Mouse (Mus musculus) retina, postnatal 7 days (tissue): ENCODE results near the gene Mthfd1.
"Not testable (repeated sequence)": the region's sequence is repeated elsewhere in the genome, so short reads cannot be mapped to it uniquely, and the experiment has no call there.

ENCODE experiments used
- DNase-seq: peaks from one replicate; pipeline ENCODE4 v3.0.0-alpha.2; 2012; ENCODE audit warnings: low read depth, low spot score

Gene Mthfd1

DNA sequence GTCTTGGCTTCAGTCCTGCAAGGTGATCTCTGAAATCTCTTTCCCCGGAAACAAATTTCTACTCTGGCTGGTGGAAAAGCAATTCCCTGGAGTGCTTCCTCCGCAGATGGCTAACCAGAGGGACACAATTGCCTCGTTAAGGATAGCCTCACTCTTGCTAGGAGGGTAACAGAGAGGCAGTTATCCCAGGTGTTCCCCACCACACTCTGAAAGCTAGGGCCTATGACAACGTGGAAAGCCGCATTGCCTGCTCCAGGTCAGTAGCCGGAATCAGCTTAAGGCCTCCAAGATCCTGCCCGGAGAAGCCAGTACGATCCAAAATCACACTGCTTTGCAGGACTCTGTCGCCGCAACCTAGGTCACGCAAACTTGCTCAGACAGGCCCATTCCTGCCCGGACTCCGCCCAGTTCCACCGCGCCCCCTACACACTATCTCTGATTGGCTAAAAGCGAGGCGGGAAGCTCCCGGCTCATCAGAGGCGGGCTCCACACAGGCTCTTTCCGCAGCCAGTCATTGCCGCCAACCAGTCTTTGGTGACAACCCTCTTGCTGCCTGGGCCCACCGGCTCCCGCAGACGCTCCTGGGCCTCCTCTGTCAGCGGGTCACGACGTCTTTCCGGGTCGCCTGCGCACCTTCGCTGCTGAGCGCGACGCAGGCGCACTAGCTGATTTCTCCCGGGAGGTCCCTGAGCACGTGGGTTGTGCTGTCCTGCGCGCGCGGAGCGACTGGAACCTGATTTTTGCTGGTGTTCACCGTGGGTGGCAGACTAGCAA lies at the start of gene Mthfd1:
Mthfd1 (plus strand) TSS at position 574 of the 774 bp plus-strand sequence.
- DNase-seq, result peak; percentile 84

DNA sequence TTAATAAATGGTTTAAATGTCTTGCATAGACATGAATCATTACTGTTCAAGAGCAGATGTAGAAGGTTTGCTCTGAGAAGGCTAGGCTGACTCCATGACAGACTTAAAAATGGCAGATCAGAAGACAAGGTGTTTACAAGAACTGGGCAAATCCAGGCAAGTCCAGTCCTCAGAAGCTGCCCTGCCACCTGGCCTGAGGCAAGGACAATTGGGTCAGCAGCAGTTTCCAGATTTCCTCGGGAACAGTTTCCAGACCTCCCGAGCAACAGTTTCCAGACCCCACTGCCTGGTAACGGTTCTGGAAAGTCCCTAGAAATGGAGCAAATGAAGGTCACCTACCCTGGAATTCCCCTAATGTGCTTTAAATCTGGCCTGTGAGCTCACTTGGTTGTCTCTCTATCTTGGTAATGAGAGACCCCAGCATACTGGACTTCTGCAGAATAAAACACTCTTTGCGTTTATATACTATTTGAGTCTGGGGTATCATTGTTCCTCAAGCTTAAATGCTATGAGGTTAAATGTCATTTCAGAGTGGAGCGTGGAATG lies 45.6 kb upstream of the Mthfd1 start:
- DNase-seq, result no peak

DNA sequence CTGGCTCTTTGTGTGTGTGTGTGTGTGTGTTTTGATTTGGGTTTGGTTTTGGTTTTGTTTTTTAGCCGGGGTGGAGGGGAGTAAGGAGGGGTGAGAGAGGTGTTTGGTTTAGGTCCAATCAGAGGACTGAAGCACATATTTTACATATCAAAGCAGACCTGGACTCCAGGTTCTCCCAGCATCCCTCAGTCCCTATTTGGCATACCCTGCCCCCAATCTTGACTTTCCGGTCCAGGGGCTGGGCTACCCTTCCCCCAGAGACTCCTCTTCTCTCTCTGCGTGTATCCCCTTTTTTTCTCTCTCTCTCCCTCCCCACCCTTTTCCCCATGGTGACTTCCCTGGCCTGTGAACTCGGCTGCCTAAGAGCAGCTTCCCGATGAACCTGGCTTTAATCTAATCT lies 40.0 kb upstream of the Mthfd1 start:
- no peak for DNase-seq

DNA sequence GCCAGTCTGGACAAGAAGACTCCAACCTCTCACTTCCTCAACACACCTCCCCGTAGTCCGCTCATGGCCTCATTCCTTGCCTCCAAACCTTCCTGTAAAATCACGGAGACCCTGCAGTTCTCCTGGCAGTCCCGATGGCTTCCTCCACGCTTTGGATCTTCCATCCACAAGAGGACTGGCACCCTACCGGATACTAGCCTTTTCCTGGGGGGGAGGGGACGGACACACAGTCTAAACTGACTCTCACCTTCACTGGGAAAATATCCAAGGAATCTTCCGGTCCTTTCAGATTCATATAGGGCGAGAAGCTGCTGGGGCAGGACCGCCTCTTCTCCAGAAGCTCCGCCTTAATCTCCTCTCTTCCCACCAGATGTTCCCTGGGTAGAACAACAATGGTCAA lies 38.4 kb upstream of the Mthfd1 start:
- no peak for DNase-seq

DNA sequence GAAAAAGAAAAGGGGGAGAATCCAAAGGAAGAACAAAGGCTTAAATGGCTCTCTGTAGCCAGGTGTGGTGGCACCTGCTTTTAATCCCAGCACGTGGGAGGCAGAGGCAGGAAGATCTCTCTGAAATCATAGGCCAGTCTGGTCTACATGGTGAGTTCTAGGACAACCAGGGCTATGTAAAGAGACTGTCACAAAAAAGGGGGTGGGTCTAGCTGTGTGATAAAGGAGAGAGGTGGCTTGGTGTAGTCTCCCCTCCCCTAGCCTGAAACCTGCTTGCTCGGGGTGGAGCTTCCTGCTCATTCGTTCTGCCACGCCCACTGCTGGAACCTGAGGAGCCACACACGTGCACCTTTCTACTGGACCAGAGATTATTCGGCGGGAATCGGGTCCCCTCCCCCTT lies 33.0 kb upstream of the Mthfd1 start:
- DNase-seq, result not testable (repeated sequence)

DNA sequence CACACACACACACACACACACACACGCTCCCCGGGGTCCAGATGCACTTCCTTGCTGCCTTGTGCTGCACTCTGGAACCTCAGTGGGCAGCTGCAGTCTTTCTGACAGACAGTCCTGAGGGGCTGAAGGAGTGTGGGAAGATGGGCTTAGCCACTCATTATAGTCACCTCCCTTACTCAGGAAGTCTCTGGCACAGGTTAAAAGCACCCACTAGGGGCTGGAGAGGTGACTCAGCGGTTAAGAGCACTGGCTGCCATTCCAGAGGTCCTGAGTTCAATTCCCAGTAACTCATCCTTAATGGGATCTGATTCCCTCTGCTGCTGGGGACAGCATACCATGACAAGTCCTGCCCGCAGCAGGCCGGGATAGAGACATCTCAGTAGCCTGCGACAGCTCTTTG lies 24.5 kb upstream of the Mthfd1 start:
- no peak for DNase-seq

DNA sequence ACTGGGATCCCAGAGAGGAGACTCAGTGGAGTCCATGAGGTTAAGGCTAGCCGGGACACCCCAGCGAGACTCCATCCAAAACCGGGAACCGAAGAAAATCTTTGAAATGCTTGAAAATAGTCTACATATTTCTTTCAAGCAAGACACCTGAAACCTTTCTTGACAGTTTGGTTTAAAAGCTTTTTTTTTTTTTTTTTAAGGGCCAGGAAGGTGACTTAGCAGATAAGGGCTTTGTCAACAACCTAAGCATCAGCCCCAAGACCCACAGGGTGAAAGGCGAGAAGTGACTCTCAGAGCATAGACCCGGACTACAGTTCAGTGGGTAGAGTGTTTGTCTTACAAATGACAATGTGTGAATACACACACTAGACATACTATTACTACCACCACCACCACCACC lies 19.8 kb upstream of the Mthfd1 start:
- no peak for DNase-seq

DNA sequence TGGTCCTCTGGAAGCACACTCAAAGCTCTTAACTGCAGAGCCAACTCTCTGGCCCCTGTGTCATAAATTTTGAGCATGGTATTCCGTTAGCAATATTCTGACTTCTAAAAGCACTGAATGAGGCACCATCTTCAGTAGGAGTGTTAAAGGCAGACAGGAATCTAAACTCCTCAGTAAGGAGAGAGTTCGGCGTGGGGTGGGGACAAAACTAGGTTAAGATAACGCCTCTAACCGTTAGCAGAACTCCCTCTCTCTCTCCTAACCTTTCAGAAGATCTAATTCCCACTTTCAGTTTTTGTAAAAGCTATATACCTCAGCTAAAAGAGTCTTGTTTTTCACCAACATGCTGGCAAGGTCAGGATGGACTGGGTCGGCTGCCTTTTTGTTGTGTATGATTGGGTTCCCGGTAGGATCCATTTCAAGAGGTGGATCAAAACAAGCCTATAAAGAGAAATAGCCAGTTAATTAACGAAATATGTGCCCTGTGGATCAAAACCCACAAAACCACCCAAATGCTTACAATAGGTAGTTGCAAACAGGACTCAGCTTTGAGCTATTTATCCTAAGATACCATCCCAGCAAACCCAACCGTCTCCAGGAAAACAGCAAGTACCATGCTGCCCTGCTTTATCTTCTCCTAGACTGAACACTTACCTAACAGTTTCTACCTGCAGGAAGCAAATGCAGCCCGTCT lies 15.8 kb upstream of the Mthfd1 start:
- no peak for DNase-seq

DNA sequence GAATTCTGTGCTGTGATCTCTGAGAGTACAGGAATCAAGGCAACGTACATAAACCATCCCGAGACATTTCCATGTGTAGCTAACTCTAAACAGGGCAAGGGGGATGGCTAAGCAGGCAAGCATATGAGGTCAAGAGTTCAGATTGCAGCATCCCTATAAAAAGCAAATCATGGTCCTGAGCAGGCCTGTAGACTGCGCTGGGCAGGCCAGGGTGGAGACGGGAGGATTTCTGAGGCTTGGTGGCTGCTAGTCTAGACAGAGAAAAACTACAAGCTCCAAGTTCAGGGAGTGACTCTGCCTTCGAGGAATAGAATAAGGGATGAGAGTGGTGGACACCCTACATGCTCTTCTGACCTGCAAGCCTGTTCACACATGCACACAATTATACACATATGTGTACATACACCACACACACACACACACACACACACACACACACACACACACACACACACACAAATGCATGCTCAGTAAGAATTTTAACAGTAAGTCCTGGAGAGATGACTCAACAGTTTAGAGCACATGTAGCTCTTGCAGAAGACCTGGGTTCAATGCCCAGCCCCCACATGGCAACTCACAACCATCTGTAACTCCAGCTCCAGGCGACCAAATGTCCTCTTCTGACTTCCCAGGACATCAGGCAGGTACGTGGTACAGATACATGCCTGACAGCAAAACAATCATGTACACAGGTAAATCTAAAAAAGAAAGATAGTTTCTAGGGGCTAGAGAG lies 15.1 kb upstream of the Mthfd1 start:
- DNase-seq, result no peak

DNA sequence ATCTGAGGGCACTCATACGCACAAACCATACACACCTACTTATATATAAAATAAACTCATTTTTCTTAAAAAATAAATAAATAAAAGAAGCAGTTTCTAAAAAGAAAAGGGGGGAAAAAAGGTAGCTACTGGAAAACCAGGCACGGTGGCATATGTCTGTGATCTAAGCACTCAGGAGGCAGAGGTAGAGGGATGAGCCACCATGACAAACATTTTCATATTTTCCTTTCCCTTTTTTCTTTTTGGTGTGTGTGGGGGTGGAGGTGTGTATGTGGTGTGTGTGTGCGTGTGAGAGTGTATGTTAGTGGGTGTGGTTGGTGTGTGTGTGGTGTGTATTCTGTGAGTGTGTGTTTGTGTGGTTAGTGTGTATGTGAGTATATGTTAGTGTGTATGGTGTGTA lies 14.4 kb upstream of the Mthfd1 start:
- no peak for DNase-seq

DNA sequence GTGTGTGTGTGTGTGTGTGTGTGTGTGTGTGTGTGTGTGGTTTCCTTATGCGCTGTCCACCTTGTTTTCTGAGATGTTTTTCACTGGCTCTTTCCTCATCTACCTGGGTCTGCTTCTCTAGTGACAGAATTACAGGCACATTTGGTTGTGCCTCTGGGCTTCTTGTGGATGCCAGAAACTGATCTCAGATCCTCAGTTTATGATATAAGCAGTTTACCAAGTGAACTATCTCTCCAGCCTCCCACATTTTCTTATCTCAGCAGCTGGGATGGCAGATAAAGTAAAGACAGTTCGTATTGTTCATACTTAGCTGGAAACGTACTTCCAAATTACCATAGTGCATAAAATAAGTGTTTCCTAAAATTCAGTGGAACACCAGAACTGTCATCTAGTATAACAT lies 14.0 kb upstream of the Mthfd1 start:
- DNase-seq, result no peak

DNA sequence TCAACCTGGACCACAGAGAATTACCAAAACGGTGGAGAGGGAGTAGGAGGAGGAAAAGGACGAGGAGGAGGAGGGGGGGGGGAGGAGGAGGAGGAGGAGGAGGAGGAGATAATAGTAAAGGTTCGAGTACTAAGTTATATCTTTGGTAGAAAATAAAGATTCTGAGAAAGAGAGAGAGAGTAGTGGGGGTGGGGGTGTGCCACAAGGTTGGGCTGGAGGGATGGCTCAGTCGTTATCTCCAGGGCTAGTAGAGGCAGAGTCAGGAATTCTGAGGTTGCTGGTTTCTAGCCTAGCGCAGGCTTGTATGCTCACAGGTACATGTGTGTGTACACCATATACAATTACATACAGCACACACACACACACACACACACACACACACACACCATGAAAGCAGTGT lies 13.3 kb upstream of the Mthfd1 start:
- no peak for DNase-seq

DNA sequence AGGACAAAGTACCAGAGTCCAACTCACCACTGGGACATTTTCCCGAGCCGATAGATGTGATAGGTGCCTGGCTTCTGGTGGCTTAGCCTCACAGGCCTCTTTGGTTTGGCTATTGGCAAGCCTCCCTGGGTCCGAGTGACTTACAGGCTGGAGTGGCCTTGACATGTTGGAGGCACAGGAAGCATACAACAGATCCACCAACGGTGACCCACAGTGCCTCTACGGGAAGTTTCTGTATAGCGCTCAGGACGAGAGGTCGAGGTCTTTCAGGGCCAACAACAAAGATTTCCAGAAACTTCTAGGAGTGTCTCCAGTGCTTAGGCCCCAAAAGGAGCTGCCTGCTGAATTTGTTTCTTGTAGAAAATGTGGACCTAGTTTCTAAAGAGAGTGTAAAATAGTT lies 10.1 kb upstream of the Mthfd1 start:
- DNase-seq, result no peak

DNA sequence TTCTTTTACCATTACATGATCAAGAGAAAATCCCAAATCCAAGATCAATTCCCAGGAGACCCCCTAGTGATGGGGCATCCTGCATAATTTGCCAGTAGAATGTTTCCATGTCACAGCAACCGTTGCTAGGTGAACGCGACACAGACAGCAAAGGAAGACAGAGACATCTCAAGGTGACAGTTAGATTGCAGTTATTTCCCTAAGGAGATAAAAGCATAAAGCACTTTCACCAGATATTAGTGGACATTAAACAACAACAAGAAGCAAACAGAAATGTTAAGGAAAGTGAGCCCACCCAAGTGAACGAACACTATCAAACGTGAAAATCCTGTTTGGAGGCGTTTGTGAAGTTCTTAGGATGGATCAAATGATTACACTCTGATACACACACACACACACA lies 8.5 kb upstream of the Mthfd1 start, which contains the start of gene Tex21:
Tex21 (minus strand) TSS at position 101 of the 400 bp plus-strand sequence.
- DNase-seq, result no peak

DNA sequence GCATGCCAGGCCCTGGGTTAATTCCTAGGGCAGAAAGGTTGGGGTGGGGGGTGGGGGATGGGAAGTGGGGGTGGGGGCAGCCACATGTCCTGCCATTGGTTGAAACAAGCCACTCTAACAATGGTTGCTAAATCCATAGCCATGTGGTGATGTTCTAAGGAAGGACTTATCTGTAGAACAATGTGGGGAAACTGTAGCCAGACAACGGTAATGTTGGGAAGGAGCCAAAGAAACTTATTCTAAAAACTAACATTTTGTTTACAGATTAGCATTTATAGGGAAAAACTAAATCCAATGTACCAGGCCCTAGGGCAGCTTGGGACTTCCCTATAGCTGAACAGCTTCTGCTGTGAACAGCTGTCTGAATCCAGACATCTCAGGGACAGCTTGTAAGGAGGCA lies 2.0 kb upstream of the Mthfd1 start:
- no peak for DNase-seq

DNA sequence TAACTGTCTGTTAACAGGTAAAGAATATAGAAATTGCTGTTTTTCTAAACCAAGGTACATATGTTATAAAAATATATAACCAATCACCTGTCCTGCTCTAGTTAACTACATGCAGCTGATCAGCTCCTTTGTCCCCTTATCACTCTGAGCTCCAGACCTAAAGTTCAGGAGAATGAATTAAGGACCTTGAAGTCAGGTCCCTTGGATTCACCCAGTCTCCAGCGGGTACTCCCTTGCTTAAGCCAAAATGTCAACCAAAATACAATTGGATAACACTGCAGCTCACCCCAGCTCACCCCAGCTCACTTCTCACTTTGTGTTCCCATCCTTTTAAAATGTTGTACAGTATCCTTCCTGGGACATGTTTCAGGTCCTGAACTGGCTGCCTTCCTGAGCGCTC lies 1.5 kb upstream of the Mthfd1 start:
- no peak for DNase-seq

DNA sequence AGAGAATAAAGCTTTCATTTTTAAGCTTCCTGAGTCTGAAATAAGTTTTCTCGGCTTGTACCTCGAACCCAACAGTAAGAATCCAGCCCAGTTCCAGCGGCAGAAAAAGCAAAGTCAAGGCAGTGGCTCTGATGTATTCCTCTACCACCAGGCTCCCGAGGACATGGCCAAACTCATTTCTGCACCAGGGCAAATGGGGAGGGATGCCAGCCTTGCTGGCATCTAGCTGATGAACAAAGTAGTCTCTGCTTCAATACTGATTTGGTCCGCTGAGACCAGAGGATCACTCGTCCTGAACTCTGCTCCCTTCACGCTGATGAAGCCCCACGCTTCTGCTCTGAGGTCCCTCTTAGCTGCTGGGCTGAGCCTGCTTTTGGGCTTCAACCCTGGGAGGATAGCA lies 1.1 kb upstream of the Mthfd1 start:
- DNase-seq, result no peak

DNA sequence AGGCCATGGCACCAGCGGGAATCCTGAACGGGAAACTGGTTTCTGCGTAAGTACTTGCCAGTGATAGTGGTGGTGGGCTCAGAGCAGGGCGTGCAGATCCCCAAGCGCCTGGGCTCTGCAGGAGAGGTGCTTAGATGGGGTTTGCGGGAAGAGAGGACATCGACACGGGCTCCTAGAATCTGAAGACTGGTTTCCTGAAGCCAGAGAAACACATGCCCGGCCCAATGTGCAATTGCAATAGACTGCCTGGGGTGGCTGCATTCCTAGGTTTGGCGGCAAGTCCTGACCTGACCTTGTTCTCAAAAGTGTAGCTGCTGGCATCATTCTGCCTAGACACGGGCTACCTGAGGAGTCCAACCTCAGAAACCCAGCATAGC lies 389 bp downstream of the Mthfd1 start:
- no peak for DNase-seq

DNA sequence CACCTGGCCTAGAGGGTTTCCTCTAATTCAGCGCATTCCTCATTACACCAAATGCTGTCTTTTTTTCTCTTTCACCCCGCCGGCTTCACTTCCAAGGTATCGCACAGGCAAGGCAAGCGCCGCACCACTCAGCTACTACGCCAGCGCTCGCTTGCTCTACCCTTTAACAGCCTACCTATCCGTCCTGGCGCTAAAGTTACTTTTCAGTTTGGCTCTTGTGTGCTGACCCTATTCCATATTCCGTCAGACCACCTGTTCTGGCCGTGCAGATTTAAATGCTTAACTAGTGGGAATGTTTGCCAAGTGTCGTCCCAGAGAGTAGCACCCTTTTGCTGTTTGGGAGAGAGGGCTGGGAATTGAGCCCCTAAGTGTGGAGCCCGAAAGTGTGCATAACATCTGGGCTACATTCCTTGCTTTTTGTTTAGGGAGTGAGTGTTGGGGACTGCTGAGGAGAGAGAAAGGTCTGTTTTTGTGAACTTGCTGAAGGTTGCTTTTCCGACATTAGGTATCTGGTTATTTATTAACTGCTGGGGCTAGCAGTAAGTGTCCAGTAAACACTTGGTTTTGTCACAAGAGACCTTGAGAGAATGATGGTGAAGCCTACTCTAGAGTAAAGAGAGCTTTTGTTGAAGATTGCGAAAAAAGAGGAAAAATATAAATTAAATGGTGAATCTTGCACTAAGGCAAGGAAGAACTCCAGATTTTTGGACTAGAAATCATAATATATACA lies 1.2 kb downstream of the Mthfd1 start:
- DNase-seq, result no peak

DNA sequence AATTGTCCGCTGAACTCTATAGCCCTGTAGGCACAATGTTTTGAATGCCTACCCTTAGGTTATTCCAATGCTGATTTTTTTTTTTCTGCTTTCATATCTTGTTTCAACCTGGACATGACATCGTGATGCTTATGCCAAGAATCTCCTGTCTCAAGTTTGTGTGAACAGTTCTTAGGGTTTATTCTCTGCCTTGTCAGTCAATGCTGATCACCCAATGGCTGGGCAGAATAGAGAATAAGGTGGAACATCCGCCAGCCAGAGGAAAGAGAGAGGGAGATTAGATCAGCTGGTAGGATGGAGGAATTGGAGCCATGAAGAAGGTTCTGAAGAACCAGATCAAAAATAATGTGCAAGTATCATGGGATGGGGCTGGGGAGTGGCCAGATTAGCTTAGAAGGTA lies 5.6 kb downstream of the Mthfd1 start:
- no peak for DNase-seq

DNA sequence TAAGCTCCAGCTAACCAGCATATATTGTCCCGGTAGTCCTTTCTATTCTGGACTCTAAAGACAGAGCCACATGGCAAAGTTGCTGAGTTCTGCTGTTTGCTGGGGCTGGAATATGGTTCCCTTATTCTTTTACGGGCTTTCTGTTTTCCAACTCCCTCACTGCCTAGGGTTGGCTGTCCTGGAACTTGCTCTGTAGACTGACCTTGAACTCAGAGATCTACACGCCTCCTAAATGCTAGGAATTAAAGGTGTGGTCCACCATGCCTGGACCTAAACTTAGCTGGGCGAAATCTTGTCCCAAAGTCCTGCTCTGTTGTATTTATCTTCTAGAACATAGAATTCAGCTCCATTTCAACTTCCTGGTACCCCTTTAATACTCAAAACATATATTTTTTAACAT lies 6.5 kb downstream of the Mthfd1 start:
- no peak for DNase-seq

DNA sequence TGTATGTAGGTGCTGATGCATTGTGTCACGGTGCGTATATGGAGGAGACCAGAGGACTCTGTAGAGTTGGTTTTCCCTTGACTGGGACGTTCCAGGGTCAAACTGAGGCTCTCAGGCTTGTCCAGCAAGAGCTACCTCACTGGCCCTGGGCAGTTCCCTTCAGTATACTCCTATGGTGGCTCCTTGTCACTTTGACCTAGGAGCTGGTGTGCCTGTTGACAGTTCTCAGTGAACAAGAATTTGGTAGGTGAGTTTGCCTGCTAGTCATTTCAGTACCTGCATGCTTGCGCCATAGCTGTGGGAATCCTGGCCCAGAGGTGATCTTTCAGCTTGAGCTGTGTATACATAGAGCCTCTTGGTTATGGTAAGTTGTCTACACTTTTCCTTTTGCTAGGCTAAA lies 7.8 kb downstream of the Mthfd1 start:
- no peak for DNase-seq
